Mouse (Mus musculus) frontal cortex, postnatal 25 days (tissue): Measurements from ENCODE around the gene Olfr484.
"Not testable (repeated sequence)": the region's sequence is repeated elsewhere in the genome, so short reads cannot be mapped to it uniquely, and the experiment has no call there.

Source experiments
- DNase-seq, 2 experiments: peaks; one replicate each; pipeline ENCODE4 v3.0.0; 2022; ENCODE audit warnings: low spot score in 2 of 2

Gene Olfr484

DNA sequence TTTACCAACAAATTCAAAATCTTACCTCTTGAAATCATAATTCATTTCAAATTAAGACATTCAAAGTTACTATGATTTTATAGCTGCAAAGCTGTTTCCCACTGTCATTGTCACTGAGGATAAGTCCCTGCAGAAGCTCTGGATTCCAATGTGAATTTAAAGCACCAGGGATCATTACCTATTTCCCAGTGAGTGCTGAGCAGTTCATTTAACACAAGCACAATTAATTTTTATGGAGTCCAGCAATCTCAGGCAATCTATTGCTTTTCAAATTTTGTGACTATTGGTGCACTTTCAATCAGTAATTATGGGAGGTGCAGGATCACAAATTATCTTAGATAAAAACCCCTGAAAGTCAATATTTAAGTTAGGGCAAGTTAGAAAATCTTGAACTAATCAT is at the start of gene Olfr484:
Gene Olfr484 (minus strand): TSS at position 101 of the 400 bp plus-strand sequence.
- no peak for DNase-seq

DNA sequence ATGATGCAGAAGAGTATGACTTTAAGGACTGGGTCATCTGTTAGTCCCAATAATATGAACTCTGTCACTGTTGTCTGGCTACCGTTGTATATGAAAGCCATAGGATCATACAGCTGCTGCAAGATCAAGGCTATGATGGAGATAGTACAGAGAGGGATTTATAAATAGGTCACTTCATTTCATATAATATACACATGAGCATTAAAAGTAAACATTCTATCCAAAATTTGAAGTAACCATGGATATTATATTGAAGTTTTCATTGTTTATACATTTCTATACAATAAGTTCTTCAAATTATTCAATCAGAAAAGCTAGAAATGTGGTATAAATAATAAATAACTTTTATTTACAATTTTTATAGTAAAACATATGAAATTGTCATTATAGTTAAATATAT is 45.4 kb upstream of the Olfr484 start, which contains the start of gene Olfr486:
Gene Olfr486 (minus strand): TSS at position 101 of the 400 bp plus-strand sequence.
- DNase-seq, result not testable (repeated sequence)

DNA sequence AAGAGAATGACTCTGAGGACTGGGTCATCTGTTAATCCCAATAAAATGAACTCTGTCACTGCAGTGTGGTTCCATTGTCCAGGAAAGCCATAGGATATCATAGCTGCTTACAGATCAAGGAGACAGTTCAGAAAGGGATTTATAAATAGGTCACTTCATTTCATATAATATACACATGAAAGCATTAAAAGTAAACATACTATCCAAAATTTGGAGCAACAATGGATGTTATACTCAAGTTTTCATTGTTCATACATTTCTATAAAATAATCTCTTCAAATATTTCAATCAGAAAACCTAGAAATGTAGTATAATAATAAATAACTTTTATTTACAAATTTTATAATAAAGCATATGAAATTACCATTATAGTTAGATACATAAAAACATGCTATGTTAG is 32.5 kb upstream of the Olfr484 start, which contains the start of gene Olfr485:
Gene Olfr485 (minus strand): TSS at position 101 of the 400 bp plus-strand sequence.
- no peak for DNase-seq

DNA sequence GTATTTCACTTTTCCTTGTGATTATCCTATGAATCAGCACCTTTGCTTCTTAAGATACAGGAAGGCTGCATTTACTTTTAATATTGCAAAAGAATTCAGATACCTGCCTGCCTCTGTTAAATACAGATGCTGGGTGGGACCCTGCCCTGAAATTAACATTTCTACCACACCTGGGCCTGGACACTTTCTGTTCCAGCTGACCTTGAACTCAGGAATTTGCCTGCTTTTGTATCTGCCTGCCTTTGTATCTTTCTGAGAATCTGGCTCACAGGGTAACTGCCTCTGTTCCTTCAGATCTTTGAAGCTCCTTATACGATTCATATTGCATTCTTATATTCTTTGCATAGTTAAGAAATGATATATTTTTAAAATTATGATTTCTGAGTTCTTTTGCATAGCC is 5.8 kb downstream of the Olfr484 start:
- no peak for DNase-seq

DNA sequence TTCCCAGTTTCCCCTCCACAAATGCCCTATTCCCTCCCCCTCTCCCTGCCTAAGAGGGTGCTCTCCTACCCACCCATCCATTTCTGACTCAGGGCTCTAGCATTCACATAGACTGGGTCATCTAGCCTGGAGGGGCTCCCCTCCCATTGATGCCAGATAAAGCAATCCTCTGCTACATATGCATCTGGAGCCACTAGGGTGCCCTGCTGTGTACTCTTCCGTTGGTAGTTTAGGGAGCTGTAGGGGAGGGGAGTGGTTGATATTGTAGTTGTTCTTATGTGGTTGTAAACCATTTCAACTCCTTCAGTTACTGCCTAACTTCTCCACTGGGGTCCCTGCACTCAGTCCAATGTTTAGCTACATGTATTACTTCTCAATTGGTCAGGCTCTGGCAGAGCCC is 6.6 kb downstream of the Olfr484 start:
- no peak for DNase-seq

DNA sequence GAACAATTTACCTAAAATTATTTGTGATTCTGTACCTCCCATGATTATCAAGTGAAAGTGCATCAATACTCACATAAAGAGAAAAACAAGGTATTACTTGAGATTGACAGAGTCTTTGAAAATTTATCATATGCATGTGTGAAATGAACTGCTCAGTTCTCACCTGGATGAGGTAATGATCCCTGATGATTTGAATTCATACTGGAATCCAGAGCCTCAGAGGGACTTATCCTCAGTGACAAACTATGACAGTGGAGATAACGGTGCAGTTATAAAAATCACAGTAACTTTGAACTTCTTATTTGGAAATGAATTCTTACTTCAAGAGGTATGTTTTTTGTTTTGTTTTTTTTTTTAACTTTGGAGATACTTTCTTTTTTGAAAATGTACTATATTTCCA is 26.7 kb downstream of the Olfr484 start, which contains the start of gene Olfr483:
Gene Olfr483 (plus strand): TSS at position 301 of the 400 bp plus-strand sequence.
- DNase-seq, result no peak

DNA sequence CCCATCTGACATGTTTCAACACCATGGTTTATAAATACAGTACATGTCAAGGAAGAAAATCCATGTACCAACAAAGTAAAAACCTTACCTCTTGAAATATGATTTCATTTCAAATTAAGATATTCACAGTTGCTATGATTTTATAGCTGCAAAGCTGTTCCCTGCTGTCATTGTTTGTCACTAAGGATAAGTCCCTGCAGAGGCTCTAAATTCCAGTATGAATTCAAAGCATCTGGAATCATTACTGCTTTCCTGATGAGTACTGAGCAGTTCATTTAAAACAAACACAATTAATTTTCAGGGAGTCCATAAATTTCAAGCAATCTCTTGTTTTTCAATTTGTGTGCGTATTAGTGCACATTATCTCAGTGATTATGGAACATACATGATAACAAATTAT is 29.8 kb downstream of the Olfr484 start, which contains the start of gene Olfr482:
Gene Olfr482 (minus strand): TSS at position 101 of the 400 bp plus-strand sequence.
- DNase-seq, result no peak

DNA sequence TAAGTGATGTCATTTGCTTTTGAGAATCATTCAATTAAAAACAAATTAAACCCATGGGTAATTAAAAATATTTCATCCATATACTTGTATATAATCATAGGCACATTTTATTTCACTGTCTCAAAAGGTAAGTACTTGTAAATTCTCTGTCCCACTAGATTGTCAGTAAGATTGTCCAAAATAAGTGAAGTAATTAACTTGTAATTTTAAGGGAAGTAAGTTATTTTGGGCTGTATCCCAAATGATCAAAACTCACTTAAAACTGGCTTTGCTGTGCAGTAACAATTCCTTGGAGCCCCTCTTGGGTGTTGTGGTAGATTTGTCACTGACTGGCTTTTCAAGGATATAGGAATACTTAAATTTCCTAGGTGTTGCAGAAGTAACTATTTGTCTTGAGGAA is 47.7 kb downstream of the Olfr484 start, which contains the start of gene Olfr481:
Gene Olfr481 (plus strand): TSS at position 301 of the 400 bp plus-strand sequence.
- DNase-seq, result no peak
